ENCODE assay signal across 8 mouse cellular contexts in genomic region chr13:23760240-23760971, GRCm38 (mm10). TPM values are rescaled to one million over a fixed set of nuclear protein-coding genes. Genes with fewer than 3 reads are reported as not detected.
DNase-seq lines count a peak whose midpoint lies in the region; ATAC-seq and TF ChIP-seq lines count a peak whose summit lies in the region.

No protein-coding gene starts in this region.

- DNase-seq in 3134 (ENCODE audit: extremely low read depth, insufficient read length, low spot score), result peak; percentile 70
- peak; percentile 57 for DNase-seq in brain, embryonic 14.5 days (ENCODE audit: low read depth)
- DNase-seq in midbrain, embryonic 11.5 days (ENCODE audit: low spot score, missing footprints), result peak; percentile 94
- no peak for DNase-seq in layer of hippocampus, postnatal 36 days
- no peak for DNase-seq in gastrocnemius, postnatal 4 days (ENCODE audit: low spot score in 2 of 2)

- peak overlapping the region; percentile 89 for H3K27ac ChIP-seq in hindbrain, embryonic 13.5 days
- H3K27ac ChIP-seq in midbrain, embryonic 11.5 days (ENCODE audit: low read depth, low read length), result peak overlapping the region; percentile 83

- peak overlapping the region; percentile 94 for H3K4me2 ChIP-seq in hindbrain, embryonic 13.5 days
- peak overlapping the region; percentile 82 for H3K4me2 ChIP-seq in midbrain, embryonic 11.5 days

- no peak for TF ChIP-seq POLR2A in brain, embryonic 14.5 days (IDR thresholded peaks at IDR 0.05; ENCODE audit: borderline replicate concordance, extremely low read depth, insufficient read depth, insufficient read length, poor library complexity, severe bottlenecking)

- peaks cover 2% of the 10 kb centered on the region; the same call in 1 of the 2 replicates for H3K36me3 ChIP-seq in erythroblast, embryonic 14.5 days (ENCODE audit: control insufficient read depth)
- no peaks in the 10 kb centered on the region for H3K36me3 ChIP-seq in hindbrain, embryonic 13.5 days
- H3K36me3 ChIP-seq in midbrain, embryonic 11.5 days (ENCODE audit: control insufficient read depth, insufficient read depth, low read length), result no peaks in the 10 kb centered on the region

- peaks cover 87% of the 10 kb centered on the region for H3K4me1 ChIP-seq in erythroblast, embryonic 14.5 days (ENCODE audit: control insufficient read depth)
- H3K4me1 ChIP-seq in hindbrain, embryonic 13.5 days (replicated peaks), result peaks cover 33% of the 10 kb centered on the region
- peaks cover 26% of the 10 kb centered on the region for H3K4me1 ChIP-seq in midbrain, embryonic 11.5 days (ENCODE audit: control insufficient read depth, insufficient read depth, low read length)

- no peak for TF ChIP-seq CTCF in brain, embryonic 14.5 days (IDR thresholded peaks at IDR 0.05; ENCODE audit: borderline replicate concordance, extremely low read depth, insufficient read depth, insufficient read length)

- ATAC-seq in erythroblast, adult 5-6 weeks (replicated peaks; ENCODE audit: low FRiP score, poor library complexity, severe bottlenecking), result no peak
- ATAC-seq in hindbrain, embryonic 13.5 days (ENCODE audit: low FRiP score), result peak; percentile 33; the same call in 1 of the 2 replicates
- ATAC-seq in midbrain, embryonic 11.5 days (ENCODE audit: low FRiP score), result no peak; the same call in 1 of the 2 replicates

- H3K9me3 ChIP-seq in erythroblast, embryonic 14.5 days (ENCODE audit: control insufficient read depth, low read length), result no peaks in the 10 kb centered on the region
- H3K9me3 ChIP-seq in hindbrain, embryonic 13.5 days, result no peaks in the 10 kb centered on the region
- H3K9me3 ChIP-seq in midbrain, embryonic 11.5 days (ENCODE audit: control insufficient read depth, low read length), result no peaks in the 10 kb centered on the region

- peak overlapping the region; percentile 64 for H3K4me3 ChIP-seq in erythroblast, embryonic 14.5 days (replicated peaks)
- peak overlapping the region; percentile 53 for H3K4me3 ChIP-seq in hindbrain, embryonic 13.5 days
- H3K4me3 ChIP-seq in midbrain, embryonic 11.5 days (ENCODE audit: low read depth, low read length), result peak overlapping the region; percentile 37

- no peaks in the 10 kb centered on the region for H3K27me3 ChIP-seq in erythroblast, embryonic 14.5 days (ENCODE audit: control insufficient read depth)
- H3K27me3 ChIP-seq in hindbrain, embryonic 13.5 days, result no peaks in the 10 kb centered on the region
- H3K27me3 ChIP-seq in midbrain, embryonic 11.5 days (ENCODE audit: control insufficient read depth, insufficient read depth, low read length), result no peaks in the 10 kb centered on the region

- 2% methylated on average over 22 of the region's 27 CpGs for WGBS in hindbrain, embryonic 13.5 days
- WGBS in midbrain, embryonic 11.5 days, result 3% methylated on average over 20 of the region's 27 CpGs

- peak overlapping the region; percentile 71 for H3K9ac ChIP-seq in hindbrain, embryonic 13.5 days
- peak overlapping the region; percentile 73 for H3K9ac ChIP-seq in midbrain, embryonic 11.5 days (ENCODE audit: low read length)

RNA-seq across cellular contexts. Expression of gene Hist1h4a, which starts 0.6 kb away (rescaled TPM):
- polyA plus RNA-seq in erythroblast, embryonic 14.5 days (2012), result 10.2 and 21.5 TPM in 2 replicates
- total RNA-seq in erythroblast, adult 5-6 weeks (2015; ENCODE audit: low replicate concordance), result 15.4 and 15.7 TPM in 2 replicates
- total RNA-seq in erythroblast, adult 5-6 weeks (2017; ENCODE audit: low replicate concordance), result 211 and 254 TPM in 2 replicates
- 11.6 and 33.9 TPM in 2 replicates for polyA plus RNA-seq in brain, embryonic 14.5 days (2012; rRNA removed)
- not detected in 2 replicates for polyA plus RNA-seq in hindbrain, embryonic 13.5 days (2015; fragmentation: Nextera tagmentation; extraction: Ambion mirVana)
- polyA plus RNA-seq in midbrain, embryonic 11.5 days (2014; fragmentation: Nextera tagmentation; extraction: Ambion mirVana), result 0.49 and 0.55 TPM in 2 replicates
- total RNA-seq in layer of hippocampus, postnatal 36 days (2021), result 10 to 100 TPM; 35.4 to 47.1 TPM
- 100 to 1,000 TPM; 369 to 391 TPM for total RNA-seq in gastrocnemius, postnatal 4 days (2021)

RNA-seq across cellular contexts. Expression of gene Hist1h3a, which starts 1.8 kb away (rescaled TPM):
- polyA plus RNA-seq in erythroblast, embryonic 14.5 days (2012), result 1.5 and 4.0 TPM in 2 replicates
- 26.3 and 29.6 TPM in 2 replicates for total RNA-seq in erythroblast, adult 5-6 weeks (2015; ENCODE audit: low replicate concordance)
- total RNA-seq in erythroblast, adult 5-6 weeks (2017; ENCODE audit: low replicate concordance), result 171 and 175 TPM in 2 replicates
- 22.8 and 41.9 TPM in 2 replicates for polyA plus RNA-seq in brain, embryonic 14.5 days (2012; rRNA removed)
- 1.9 and 2.5 TPM in 2 replicates for polyA plus RNA-seq in hindbrain, embryonic 13.5 days (2015; fragmentation: Nextera tagmentation; extraction: Ambion mirVana)
- 3.0 and 5.1 TPM in 2 replicates for polyA plus RNA-seq in midbrain, embryonic 11.5 days (2014; fragmentation: Nextera tagmentation; extraction: Ambion mirVana)
- 10 to 100 TPM; 37.3 to 46.3 TPM for total RNA-seq in layer of hippocampus, postnatal 36 days (2021)
- 100 to 1,000 TPM; 353 to 457 TPM for total RNA-seq in gastrocnemius, postnatal 4 days (2021)

RNA-seq across cellular contexts. Expression of gene Hist1h1a, which starts 3.1 kb away (rescaled TPM):
- 1.4 TPM in 2 replicates for polyA plus RNA-seq in erythroblast, embryonic 14.5 days (2012)
- 106 and 128 TPM in 2 replicates for total RNA-seq in erythroblast, adult 5-6 weeks (2015; ENCODE audit: low replicate concordance)
- 1,089 and 2,054 TPM in 2 replicates for total RNA-seq in erythroblast, adult 5-6 weeks (2017; ENCODE audit: low replicate concordance)
- polyA plus RNA-seq in brain, embryonic 14.5 days (2012; rRNA removed), result 3.8 and 4.0 TPM in 2 replicates
- 0.56 and 1.2 TPM in 2 replicates for polyA plus RNA-seq in hindbrain, embryonic 13.5 days (2015; fragmentation: Nextera tagmentation; extraction: Ambion mirVana)
- 3.5 and 3.7 TPM in 2 replicates for polyA plus RNA-seq in midbrain, embryonic 11.5 days (2014; fragmentation: Nextera tagmentation; extraction: Ambion mirVana)
- total RNA-seq in layer of hippocampus, postnatal 36 days (2021), result 10 to 100 TPM; 17.0 to 19.5 TPM
- 100 to 1,000 TPM; 271 to 321 TPM for total RNA-seq in gastrocnemius, postnatal 4 days (2021)

RNA-seq across cellular contexts. Expression of gene Hist1h4b, which starts 3.6 kb away (rescaled TPM):
- polyA plus RNA-seq in erythroblast, embryonic 14.5 days (2012), result 4.5 and 11.8 TPM in 2 replicates
- 50.5 and 52.2 TPM in 2 replicates for total RNA-seq in erythroblast, adult 5-6 weeks (2015; ENCODE audit: low replicate concordance)
- 150 and 446 TPM in 2 replicates for total RNA-seq in erythroblast, adult 5-6 weeks (2017; ENCODE audit: low replicate concordance)
- polyA plus RNA-seq in brain, embryonic 14.5 days (2012; rRNA removed), result 17.9 and 20.4 TPM in 2 replicates
- 1.4 TPM in 1 of 2 replicates, not detected in the other for polyA plus RNA-seq in hindbrain, embryonic 13.5 days (2015; fragmentation: Nextera tagmentation; extraction: Ambion mirVana)
- 3.9 and 5.5 TPM in 2 replicates for polyA plus RNA-seq in midbrain, embryonic 11.5 days (2014; fragmentation: Nextera tagmentation; extraction: Ambion mirVana)
- 10 to 100 TPM; 83.9 to 89.6 TPM for total RNA-seq in layer of hippocampus, postnatal 36 days (2021)
- 100 to 1,000 TPM; 298 to 366 TPM for total RNA-seq in gastrocnemius, postnatal 4 days (2021)

RNA-seq across cellular contexts. Expression of gene Hist1h3b, which starts 8.3 kb away (rescaled TPM):
- polyA plus RNA-seq in erythroblast, embryonic 14.5 days (2012), result 6.2 and 23.6 TPM in 2 replicates
- 179 and 183 TPM in 2 replicates for total RNA-seq in erythroblast, adult 5-6 weeks (2015; ENCODE audit: low replicate concordance)
- total RNA-seq in erythroblast, adult 5-6 weeks (2017; ENCODE audit: low replicate concordance), result 251 and 270 TPM in 2 replicates
- polyA plus RNA-seq in brain, embryonic 14.5 days (2012; rRNA removed), result 49.2 and 55.6 TPM in 2 replicates
- polyA plus RNA-seq in hindbrain, embryonic 13.5 days (2015; fragmentation: Nextera tagmentation; extraction: Ambion mirVana), result 4.2 and 4.4 TPM in 2 replicates
- polyA plus RNA-seq in midbrain, embryonic 11.5 days (2014; fragmentation: Nextera tagmentation; extraction: Ambion mirVana), result 7.5 and 13.2 TPM in 2 replicates
- total RNA-seq in layer of hippocampus, postnatal 36 days (2021), result 10 to 100 TPM; 15.0 to 21.4 TPM
- 100 to 1,000 TPM; 433 to 519 TPM for total RNA-seq in gastrocnemius, postnatal 4 days (2021)

Comparison
In these comparisons a context has a peak if more than half of its experiments do, and no peak if none do; other contexts are left out.
1. DNase-seq: peak in 3134 (single experiment), brain, embryonic 14.5 days (single experiment) and midbrain, embryonic 11.5 days (single experiment); none in layer of hippocampus, postnatal 36 days (0 of 2) and gastrocnemius, postnatal 4 days (0 of 2).
2. Peak in every context shown above with its lines, with median percentiles within 50 percentile points of each other: H3K4me3 ChIP-seq.